Mouse (Mus musculus) lung, postnatal 4 days (tissue): ENCODE results near the gene Cep152.

Experiments
- DNase-seq, 2 experiments: peaks; one replicate each; pipeline ENCODE4 v3.0.0; 2021

Gene Cep152

DNA sequence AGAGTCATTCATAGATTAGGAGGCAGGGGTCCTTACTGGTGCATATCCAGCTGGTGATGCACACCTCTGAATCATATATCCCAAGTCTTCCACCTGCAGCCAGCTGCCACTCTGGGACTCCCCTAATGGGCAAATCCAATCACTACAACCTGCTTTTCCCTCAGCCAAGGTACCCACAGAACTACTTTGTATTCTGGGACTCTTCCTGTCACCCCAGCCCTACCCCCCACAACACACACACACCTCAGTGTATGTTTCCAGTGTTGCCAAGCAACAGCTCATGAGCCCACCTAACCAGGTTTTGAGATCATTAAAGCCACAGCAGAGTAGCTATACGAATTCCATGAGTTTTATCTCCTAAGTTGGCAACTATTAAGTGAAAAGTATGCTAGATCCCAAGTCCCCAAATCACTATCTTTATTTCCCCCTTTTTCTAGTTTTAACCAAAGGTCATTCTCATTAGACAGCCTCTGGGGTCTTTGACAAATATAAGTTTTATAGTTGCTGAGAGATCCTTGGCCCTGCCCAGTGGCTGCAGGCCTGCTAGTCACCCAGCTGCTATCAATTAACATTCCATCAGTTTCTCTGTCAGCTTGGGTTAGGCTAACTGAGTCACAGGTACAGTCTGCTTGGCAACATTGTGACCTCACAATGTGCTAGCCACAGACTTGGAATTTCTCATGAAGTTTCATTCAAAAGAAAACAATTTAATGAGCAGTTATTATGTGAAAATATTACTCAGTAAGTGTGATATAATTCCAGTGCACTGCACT is 75.9 kb downstream of the Cep152 start:
- DNase-seq = no peak

DNA sequence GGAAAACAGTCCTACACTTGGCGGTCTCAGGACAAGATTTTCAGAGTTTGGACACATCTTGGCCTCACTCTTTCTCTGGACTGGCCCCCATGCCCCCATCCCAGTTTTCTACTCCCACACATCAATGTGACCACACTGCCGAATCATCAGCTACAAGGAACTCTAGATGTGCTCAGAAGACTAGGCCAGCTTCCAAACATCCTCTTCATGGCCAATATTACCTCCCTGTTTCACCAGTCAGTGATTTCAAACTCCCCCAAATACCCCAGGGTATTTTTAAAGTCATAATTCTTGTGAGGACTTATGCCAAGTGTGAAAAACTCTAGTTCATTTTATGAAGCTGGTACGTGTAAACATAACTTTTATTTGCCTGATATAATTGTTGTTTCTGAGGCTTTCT is 79.9 kb downstream of the Cep152 start:
- no peak for DNase-seq

DNA sequence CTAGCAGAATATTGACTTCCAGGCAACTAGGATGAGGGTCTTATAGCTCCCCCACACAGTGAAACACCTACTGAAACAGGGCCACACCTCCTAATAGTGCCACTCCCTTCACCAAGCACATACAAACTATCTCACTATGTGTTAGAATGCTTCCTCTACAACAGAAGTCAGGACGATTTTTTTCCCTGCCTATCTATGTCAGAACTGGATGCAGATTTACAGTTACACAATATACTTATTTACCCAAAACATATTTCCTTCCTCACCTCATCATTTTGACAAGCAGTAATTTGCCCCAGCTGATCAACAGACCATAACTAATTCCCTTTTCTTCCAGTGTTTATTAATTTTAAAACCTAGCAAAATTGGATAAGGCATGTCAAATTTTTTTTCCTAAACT is 81.3 kb downstream of the Cep152 start:
- no peak for DNase-seq

DNA sequence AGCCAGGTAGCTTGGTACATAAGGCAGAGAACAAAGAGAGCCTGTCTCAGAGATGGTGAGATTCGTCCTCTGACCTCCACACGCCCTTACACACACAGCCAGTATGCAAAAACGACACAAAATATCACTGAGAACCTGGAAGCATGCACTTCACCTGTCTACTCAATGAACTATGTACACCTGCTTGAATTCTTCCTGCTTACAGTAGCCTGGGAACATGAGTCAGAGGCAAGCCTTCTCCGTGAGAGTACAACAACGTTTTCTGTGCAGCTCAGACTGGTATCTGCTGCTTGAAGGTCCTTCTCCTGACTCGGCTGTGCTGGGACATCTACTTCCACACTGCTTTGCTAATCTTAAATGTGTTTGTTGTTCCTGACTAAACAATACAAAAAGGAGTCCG is 83.5 kb downstream of the Cep152 start:
- DNase-seq = no peak

DNA sequence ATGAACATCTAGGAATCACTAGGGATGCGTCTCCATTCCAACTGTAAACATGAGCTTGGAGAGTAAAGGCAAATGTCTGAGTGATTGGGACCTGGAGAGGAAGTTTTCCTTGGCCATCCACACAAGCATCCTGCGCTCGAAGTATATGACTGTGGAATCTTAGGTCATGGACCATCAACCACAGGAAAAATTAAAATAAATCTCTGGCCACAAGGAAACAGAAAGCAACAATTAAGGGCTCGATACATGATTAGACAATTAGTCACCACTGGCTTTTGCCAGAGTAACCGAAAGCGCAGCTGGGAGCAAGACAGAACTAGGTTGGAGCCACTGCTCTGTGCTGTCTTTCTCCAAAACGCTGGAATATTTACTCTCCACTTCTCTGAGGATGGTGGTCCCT is 84.3 kb downstream of the Cep152 start:
- DNase-seq = no peak

DNA sequence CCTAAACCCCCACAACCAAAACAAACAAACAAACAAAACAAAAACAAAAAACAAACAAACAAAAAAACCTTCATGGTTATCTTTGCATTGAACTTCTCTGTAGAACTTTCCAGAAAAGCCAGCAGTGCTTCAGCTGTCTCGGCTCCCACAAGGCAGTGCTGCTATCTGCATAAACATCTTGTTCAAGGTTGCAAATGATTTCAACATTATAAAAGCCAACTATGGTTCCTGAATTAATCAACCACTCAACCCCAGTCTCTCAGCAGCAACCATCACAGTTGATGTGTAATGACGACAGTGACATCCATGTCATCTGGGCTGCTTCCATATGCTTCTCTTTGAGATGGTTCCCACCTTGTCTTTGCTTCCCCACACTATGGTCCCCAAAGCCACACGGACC is 85.3 kb downstream of the Cep152 start:
- no peak for DNase-seq

DNA sequence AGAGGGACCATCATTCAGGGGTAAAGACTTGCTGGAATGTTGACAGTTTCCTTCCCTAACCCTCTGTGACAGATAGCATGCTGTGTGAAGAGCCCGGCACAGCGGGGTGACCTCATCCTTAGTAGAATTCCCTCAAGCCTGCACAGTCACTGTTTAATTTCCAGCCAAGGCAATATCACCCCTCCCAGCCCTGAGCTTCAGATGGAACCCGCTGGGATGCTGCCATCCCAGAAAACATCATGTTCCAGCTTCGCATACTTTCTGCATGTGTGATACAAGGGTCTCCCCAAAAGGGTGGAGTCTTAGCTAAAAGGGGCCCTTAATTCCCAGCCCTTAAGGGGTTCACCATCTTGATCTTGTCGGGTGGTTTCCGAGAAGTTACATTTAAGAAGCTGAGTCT is 94.2 kb downstream of the Cep152 start:
- DNase-seq = peak in 1 of 2 experiments; percentile 12

DNA sequence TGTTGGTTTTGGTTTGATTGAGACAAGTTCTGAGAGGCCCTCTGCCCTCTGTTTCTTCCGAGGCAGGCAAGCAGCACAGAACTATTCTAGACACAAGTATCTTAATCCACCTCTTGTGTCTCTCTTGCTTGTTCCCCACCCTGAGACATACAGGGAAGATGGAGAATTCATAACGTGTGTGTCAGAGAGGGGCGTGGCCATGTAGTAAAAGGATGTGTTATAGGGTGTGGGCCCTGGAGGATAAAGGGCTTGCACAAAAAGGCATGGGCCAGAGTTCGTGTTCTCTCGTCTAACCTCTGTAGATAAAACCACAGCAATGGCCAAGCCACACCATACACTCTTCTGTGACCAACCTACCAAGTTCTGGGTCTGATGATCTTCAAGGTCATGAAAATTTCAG is 98.3 kb downstream of the Cep152 start:
- no peak for DNase-seq

DNA sequence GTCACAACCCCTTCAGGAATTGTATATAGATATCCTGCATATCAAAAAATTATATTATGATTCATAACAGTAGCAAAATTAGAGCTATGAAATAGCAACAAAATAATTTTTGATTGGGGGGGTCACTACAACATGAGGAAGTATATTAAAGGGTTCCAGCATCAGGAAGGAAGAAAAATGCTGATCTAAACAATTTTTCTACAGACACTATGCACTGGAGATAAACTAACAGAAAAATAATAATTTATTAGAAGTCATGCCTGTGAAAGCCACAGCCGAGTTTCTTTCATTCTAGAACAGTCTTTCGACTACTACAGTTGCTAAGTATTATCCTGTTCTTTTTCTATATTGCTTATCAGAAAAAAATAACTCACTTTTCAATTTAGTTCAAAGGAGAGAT is 99.4 kb downstream of the Cep152 start:
- DNase-seq = no peak

DNA sequence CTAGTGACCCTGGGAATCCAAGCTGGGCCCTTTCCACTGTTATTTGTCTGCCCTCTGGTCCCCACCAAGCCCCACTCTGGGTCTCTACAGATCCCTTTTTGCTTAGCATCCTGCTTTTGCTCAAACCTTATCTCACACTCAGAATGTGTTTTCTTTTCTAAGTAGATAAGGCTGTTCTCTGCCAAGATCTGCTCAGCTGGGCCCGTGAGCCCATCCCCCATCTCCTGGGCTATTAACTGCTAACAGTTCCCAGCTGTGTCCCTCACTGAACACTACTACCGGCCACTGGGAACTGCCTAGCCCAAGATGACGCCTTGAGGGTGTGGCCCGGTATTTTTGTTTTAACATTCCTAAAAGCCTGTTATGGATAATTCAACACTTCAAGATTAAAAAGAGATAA is 108.3 kb downstream of the Cep152 start:
- peak; percentile 64 to 84 for DNase-seq

DNA sequence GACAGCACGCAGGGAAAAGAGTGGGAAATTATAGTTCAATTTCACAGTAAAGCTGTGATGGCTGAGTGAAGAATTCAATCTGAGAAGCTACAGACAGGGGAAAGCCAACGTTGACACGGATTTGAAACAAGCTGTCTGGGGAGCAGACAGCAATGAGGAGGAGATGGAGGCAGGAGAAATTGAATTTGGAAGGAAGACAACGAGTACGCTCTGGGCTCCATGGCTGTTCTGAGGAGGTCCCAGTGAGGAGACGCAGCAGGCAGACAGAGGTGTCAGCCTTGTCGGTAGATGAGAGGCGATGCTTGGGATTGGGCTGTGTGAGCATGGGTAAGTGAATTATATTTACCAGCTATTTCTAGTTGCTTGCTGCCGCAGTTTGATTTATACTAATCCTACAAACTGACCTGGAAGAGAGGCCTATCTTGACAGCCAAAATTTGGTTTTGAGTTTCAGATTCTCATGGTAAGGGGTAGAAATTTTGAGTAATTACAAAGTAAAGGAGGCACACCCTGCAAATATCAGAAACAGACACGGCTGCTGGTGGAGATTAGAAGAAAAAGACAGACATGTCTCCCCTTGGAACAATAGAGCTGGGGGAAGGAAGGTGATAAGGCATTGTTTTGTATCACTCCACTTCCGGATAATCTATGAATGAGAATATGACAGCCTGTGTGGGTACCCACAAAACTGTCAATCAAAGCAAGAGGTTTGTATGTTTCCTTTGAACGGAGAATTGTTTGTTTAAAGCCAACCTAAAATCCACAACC is 109.4 kb downstream of the Cep152 start:
- peak in 1 of 2 experiments; percentile 32 for DNase-seq

DNA sequence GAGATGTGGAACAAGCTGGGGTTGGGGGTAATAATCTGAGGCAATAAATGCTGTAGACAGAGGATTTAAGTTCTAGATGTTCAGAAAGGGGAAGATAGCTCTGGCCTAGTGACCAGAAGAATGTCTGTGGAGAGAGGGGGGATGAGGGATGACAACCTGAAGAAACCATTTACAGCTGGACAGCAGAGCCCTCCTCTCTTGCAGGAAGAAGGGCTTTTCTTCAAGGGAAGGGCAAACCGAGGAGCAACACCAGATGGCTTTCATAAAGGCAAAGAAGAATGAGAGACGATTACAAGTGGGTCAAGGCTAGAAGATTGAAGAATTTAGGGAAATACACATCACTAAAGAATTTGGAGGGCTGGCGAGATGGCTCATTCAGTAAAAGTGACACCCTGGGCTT is 110.5 kb downstream of the Cep152 start:
- DNase-seq = no peak
